Mouse (Mus musculus) monocyte, adult 2 months (primary cell): ENCODE measurements around the gene Ptov1.

ENCODE experiments used
- DNase-seq, 2 experiments: peaks; one replicate each; pipeline ENCODE4 v3.0.0; 2022; ENCODE audit warnings: low spot score in 2 of 2, low read depth in 1 of 2

The Ptov1 gene

DNA sequence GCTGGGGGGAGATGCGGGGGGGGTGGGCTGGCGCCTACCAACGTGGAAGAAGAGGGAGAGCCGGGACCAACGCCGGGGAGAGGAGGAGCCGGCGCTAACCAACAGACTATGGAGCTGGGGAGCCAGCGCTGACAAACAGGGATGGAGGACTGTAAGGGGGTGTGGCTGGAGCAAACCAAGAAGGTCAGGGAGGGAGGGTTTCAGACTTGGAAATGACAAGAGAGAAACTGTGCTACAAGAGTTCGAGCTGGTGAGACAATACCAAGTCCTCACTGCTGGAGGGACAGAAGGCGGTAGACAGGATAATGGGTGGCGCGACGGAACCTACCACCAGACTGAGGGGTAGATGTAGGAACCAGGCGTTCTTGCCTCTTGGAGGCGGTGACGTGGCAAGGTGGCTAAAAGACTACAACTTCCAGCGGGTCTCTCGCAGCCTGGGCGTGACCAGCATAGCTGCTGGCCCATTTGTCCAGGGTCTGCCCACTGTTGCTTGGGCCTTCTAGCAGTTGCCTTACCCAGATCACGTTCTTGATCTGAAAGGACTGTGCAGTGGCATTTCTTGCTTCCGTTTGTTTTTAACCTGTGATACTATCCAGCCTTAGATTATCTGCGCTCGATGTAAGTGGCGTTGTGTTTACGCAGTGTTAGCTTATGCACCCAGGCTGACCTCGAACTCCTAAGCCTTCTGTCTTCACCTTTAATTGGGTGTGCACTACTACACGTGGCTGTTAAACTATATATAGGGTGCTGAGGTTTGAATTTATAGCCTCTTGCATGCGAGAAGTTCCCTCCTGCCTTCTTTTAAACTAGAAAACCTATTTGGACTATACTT, at the start of gene Ptov1:
TSS of gene Ptov1 (minus strand) at position 92 of the 832 bp plus-strand sequence.
- DNase-seq = peak; percentile 73 to 79

- no peak for DNase-seq
Measured at GRCm38 (mm10) chr7:44919127-44919526, 49.5 kb upstream of the Ptov1 start.

DNA sequence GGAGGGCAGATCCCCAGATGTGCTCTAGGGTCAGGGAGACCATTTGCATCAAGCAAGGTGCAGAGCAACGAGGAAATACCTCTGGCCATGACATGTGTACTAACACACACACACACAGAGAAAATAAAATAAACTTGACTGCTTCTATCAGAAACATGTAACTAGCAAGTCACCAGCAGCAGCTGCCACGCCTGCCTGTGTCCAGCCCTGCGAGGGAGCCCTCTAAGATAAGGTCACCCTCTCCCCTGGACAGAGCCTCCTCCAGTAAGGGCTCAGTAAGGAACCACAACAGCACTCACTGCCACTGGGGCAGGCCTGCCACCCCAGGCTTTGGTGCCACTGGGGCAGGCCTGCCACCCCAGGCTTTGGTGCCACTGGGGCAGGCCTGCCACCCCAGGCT, 48.6 kb upstream of the Ptov1 start:
- no peak for DNase-seq

GRCm38 (mm10) chr7:44916881-44917280, 47.3 kb upstream of the Ptov1 start:
- no peak for DNase-seq

DNA sequence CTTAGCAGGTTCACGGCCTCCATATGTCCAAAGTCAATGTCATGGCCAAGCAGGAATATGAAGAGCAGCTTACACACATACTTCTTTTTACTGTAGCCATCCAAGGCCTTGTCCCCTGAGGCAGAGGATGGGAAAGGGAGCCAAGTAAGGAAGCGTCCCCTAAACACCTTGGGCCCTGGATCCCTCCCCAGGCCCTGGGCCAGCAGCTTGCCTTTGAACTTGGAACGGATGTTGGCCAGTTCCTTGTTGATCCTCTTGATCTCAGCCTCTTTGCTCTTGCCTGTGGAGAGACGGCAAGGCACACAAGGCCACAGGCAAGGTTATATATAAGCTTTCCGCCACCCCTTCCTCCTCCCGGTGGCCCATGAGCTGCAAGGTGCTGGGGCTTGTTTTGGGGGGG, 46.6 kb upstream of the Ptov1 start:
- DNase-seq = no peak

GRCm38 (mm10) chr7:44915314-44915713, 45.7 kb upstream of the Ptov1 start:
- no peak for DNase-seq

DNA sequence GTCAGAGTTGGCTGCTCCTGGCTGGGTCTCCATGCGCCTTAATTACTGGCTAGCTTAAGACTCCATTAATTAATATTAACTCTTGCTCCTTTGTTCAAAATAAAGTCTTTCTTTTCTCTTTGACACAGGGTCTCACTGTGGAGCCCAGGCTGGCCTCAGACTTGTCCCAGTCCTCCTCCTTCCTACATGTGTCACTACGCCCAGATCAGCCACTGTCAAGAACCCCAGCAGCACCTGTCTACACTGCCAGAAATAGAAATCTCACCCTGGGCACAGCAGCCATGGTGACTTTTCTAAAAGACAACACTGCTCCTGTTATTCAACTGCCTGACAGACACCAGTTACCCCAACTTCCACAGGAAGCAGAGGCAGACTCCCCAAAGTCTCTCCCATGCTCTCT, 44.8 kb upstream of the Ptov1 start:
- no peak for DNase-seq

GRCm38 (mm10) chr7:44908706-44909476, 39.3 kb upstream of the Ptov1 start:
- DNase-seq = no peak

GRCm38 (mm10) chr7:44905430-44905829, 35.8 kb upstream of the Ptov1 start:
- no peak for DNase-seq

GRCm38 (mm10) chr7:44901230-44901722, 31.7 kb upstream of the Ptov1 start:
- no peak for DNase-seq

GRCm38 (mm10) chr7:44900632-44901031, 31.0 kb upstream of the Ptov1 start:
- DNase-seq = no peak

DNA sequence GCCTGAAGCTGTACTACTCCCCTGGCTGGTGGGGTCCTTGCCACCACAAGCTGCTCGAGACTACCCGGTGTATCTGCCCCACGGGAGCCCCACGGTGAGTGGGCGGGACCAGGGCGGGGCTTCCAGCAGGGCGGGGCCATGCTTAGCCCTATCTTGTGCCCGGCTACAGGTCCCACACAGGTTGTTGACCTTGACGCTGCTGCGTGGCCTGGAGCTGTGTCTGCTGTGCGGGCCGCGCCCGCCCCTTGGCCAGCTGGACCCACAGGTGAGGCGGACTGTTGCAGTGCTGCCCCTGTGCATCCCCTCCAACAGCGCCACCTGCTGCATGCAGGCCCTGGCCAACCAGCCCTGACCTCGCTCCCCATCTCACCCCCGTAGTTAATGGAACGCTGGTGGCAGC, 29.0 kb upstream of the Ptov1 start:
- no peak for DNase-seq

DNA sequence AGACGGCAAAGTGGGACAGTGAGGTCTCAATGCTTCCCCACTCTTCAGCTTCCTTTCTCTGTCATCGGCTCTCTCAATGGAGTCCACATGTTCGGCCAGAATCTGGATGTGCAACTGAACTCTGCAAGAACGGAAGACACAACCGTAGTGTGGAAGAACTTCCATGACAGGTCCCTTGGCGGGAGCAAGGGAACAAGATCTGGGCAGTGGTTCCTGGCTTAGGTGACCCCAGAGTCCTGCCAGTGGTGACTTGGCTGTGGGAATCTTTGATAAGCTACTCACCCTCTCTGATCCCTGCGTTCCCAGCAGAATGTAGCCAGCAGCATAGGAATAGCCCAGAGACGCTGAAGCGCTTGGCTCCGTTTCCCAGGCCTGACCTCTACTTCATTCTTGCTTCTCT, 26.9 kb upstream of the Ptov1 start:
- no peak for DNase-seq

DNA sequence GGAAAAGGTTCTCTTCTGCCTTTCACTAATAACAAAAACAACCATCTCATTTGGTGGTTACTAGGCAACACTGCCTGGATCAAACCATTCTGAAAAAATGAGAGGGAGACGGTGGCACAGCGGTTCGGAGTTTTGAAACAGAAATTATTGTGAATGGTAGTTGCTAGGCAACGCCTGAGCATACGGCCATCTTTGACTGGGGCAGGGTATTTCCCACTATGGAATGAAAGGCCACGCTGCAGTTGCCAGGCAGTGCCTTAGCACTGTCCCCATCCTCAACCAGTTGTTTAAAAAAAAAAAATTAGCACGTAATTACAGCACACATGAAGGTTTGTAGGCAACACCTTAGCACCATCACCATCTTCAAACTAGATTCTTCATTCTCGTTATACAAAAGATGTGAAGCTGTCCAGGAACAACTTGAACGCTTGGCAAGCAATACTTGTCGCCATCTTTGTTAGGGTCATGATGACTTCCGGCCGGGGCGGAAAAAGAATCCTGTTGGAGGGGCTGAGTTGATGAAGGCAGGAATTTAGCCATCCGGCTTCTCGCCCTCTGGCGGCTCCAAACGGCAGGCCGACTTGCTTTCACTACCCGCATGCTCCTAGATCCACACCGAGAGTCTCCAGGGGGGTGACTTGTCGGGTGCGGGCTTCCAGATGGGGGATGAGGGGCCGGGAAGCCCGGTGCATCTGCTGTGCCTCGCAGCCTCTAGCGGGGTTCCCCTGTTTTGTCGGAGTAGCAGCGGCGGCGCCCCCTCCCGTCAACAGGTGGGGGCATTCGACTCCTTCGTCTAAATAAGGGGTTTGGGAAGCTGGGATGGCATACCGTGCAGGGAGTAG, 26.2 kb upstream of the Ptov1 start, which contains the start of gene Fuz:
TSS of gene Fuz (plus strand) at position 487 of the 842 bp plus-strand sequence.
- peak; percentile 82 to 87 for DNase-seq

DNA sequence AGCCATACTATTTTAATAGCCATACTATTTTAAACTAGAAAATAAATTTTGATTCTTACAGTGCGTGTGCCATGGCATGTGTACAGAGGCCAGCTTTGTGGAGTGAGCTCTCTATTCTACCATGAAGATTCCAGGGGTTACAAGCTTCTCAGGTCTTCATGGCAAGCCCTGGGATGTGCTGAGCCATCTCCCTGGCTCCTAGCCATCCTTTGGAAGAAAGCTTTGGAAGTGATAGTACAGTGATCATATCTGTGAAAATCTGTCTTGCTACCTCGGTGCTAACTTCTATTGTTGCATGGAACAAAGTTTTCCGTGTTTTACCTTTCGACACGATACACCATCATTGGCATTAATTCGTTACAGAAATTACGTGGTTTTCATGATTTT, 25.6 kb upstream of the Ptov1 start:
- no peak for DNase-seq

- DNase-seq = no peak
Measured at GRCm38 (mm10) chr7:44894175-44894574, 24.6 kb upstream of the Ptov1 start.

GRCm38 (mm10) chr7:44893197-44893596, 23.6 kb upstream of the Ptov1 start:
- no peak for DNase-seq

- DNase-seq = peak; percentile 60 to 74
Measured at GRCm38 (mm10) chr7:44892276-44892921, 22.8 kb upstream of the Ptov1 start, which contains the start of gene Med25. TSS of gene Med25 (minus strand) at chr7:44892712.

DNA sequence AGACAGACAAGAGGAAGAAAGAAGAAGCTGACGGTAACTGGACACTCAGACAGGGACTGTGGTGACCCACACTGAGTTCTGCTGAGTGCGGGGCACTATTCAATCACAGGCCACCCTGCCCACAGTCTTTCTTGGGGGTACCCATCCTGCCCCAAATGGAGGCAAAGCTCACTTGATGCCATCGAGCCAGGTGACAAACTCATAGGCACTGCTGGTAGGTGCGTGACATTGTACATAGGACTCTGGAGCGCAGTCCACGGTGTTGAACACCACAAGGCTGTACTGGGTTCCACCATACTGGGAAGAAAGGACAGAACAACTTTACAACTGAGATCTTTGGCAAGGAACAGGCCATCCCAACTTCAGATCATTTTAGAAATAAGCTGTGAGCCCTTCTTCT, 22.0 kb upstream of the Ptov1 start:
- no peak for DNase-seq

- DNase-seq = no peak
Measured at GRCm38 (mm10) chr7:44890737-44891136, 21.1 kb upstream of the Ptov1 start.

DNA sequence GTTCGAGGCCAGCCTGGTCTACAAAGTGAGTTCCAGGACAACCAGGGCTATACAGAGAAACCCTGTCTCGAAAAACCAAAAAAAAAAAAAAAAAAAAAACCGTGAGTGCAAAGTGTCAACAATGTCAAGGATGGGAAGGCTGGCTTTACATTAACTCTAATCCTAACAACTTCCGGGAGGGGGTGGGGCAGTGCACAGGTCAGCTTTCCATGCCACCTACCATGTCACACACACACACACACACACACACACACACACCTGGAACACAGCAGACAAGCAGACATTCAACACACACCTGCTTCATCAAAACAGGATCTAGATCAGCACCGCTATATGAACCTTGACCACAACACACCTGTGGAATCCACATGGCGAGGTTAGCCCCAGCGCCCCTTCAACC, 20.6 kb upstream of the Ptov1 start:
- DNase-seq = no peak
